Mouse (Mus musculus) MEL (cell line): ENCODE results near the gene Pla2g2f. TPM values are rescaled to one million over a fixed set of nuclear protein-coding genes. Genes with fewer than 3 reads are reported as not detected.

Source experiments
- DNase-seq: peaks from one replicate; pipeline ENCODE4 v3.0.0; 2011; ENCODE audit warnings: low read depth, low spot score
- H3K27ac ChIP-seq: 2 replicates; pipeline ENCODE4 v1.5.1; 2012; ENCODE audit warnings: low read depth, mild to moderate bottlenecking, control low read depth, low read length, moderate library complexity; ENCODE audit not compliant: control insufficient read depth
- H3K27me3 ChIP-seq, 2 experiments: fragments of 150-350 bp in 1 of 2; sonication (generic) in 1 of 2; 2 replicates each; pipeline ENCODE4 v1.6.1; 2012; ENCODE audit warnings: low read length in 2 of 2, mild to moderate bottlenecking in 2 of 2, improper control_type of control experiment in 1 of 2, moderate library complexity in 1 of 2; ENCODE audit not compliant: insufficient read depth in 2 of 2, control insufficient read depth in 1 of 2
- H3K36me3 ChIP-seq, 2 experiments: 2 replicates each; pipeline ENCODE4 v1.6.1; 2012 to 2014; ENCODE audit warnings: low read length in 2 of 2, improper control_type of control experiment in 1 of 2, inconsistent platforms in 1 of 2, mild to moderate bottlenecking in 1 of 2; ENCODE audit not compliant: insufficient read depth in 2 of 2, control insufficient read depth in 1 of 2
- H3K4me1 ChIP-seq, 2 experiments: fragments of 150-350 bp in 1 of 2; sonication (generic) in 1 of 2; 2 replicates each; pipeline ENCODE4 v1.6.1; 2012; ENCODE audit warnings: low read length in 2 of 2, improper control_type of control experiment in 1 of 2, mild to moderate bottlenecking in 1 of 2; ENCODE audit not compliant: insufficient read depth in 2 of 2, control insufficient read depth in 1 of 2
- H3K4me3 ChIP-seq, 2 experiments: fragments of 150-350 bp in 1 of 2; sonication (generic) in 1 of 2; 2 replicates each; pipeline ENCODE4 v1.5.1; 2012; ENCODE audit warnings: low read depth in 2 of 2, low read length in 2 of 2, mild to moderate bottlenecking in 2 of 2, moderate library complexity in 2 of 2, control low read depth in 1 of 2, improper control_type of control experiment in 1 of 2; ENCODE audit not compliant: control insufficient read depth in 1 of 2, insufficient read depth in 1 of 2
- H3K79me2 ChIP-seq: 2 replicates; pipeline ENCODE4 v1.6.1; 2012; ENCODE audit warnings: mild to moderate bottlenecking, low read length, moderate library complexity; ENCODE audit not compliant: control insufficient read depth, poor library complexity, insufficient read depth
- H3K9ac ChIP-seq: 2 replicates; pipeline ENCODE4 v1.6.1; 2012; ENCODE audit warnings: low read depth, mild to moderate bottlenecking, control low read depth, low read length, moderate library complexity; ENCODE audit not compliant: control insufficient read depth, poor library complexity, severe bottlenecking
- H3K9me3 ChIP-seq: fragments of 150-350 bp; sonication (generic); replicated peaks from 2 replicates; pipeline ENCODE4 v1.6.1; 2012; ENCODE audit warnings: mild to moderate bottlenecking, low read length, improper control_type of control experiment, moderate library complexity; ENCODE audit not compliant: insufficient read depth
- BHLHE40 ChIP-seq: IDR thresholded peaks from 2 replicates; pipeline ENCODE4 v1.6.1; 2012; ENCODE audit warnings: low read depth, mild to moderate bottlenecking, inconsistent platforms, low read length, improper control_type of control experiment, borderline replicate concordance
- CHD1 ChIP-seq: IDR thresholded peaks from 2 replicates; pipeline ENCODE4 v1.6.1; 2012; ENCODE audit warnings: low read depth, mild to moderate bottlenecking, inconsistent platforms, low read length, improper control_type of control experiment
- ELF1 ChIP-seq: IDR thresholded peaks from 2 replicates; pipeline ENCODE4 v1.6.1; 2014; ENCODE audit warnings: low read depth, mild to moderate bottlenecking, inconsistent platforms, low read length, improper control_type of control experiment, moderate library complexity
- EP300 ChIP-seq, 2 experiments: IDR thresholded peaks; 2 replicates each; pipeline ENCODE4 v1.6.1; 2011; ENCODE audit warnings: improper control_type of control experiment in 2 of 2, low read length in 2 of 2, low read depth in 1 of 2, mild to moderate bottlenecking in 1 of 2
- GATA1 ChIP-seq: IDR thresholded peaks from 2 replicates; pipeline ENCODE4 v1.6.1; 2011; ENCODE audit warnings: low read depth, low read length, improper control_type of control experiment
- KAT2A ChIP-seq: conservative IDR thresholded peaks from 2 replicates; pipeline ENCODE4 v1.6.1; 2012; ENCODE audit warnings: low read depth, low read length, improper control_type of control experiment, inconsistent platforms
- MAFK ChIP-seq: IDR thresholded peaks from 2 replicates; pipeline ENCODE4 v1.6.1; 2011; ENCODE audit warnings: low read depth, mild to moderate bottlenecking, low read length, improper control_type of control experiment, borderline replicate concordance
- MAX ChIP-seq: IDR thresholded peaks from 2 replicates; pipeline ENCODE4 v1.6.1; 2011; ENCODE audit warnings: low read length, improper control_type of control experiment
- MAZ ChIP-seq: IDR thresholded peaks from 2 replicates; pipeline ENCODE4 v1.6.1; 2012; ENCODE audit warnings: low read depth, mild to moderate bottlenecking, inconsistent platforms, low read length, improper control_type of control experiment
- MYB ChIP-seq: IDR thresholded peaks from 2 replicates; pipeline ENCODE4 v1.6.1; 2011; ENCODE audit warnings: mild to moderate bottlenecking, low read depth, low read length, improper control_type of control experiment
- MYC ChIP-seq: IDR thresholded peaks from 2 replicates; pipeline ENCODE4 v1.6.1; 2011; ENCODE audit warnings: low read depth, mild to moderate bottlenecking, low read length, improper control_type of control experiment, moderate library complexity
- NELFE ChIP-seq: IDR thresholded peaks from 2 replicates; pipeline ENCODE4 v1.6.1; 2011; ENCODE audit warnings: low read depth, low read length, improper control_type of control experiment
- POLR2A ChIP-seq, 2 experiments: IDR thresholded peaks; 2 replicates each; pipeline ENCODE4 v1.6.1; 2011 to 2012; ENCODE audit warnings: low read length in 2 of 2, mild to moderate bottlenecking in 2 of 2, control low read depth in 1 of 2, improper control_type of control experiment in 1 of 2, low read depth in 1 of 2, moderate library complexity in 1 of 2; ENCODE audit not compliant: control insufficient read depth in 1 of 2, insufficient read depth in 1 of 2, poor library complexity in 1 of 2
- RAD21 ChIP-seq: IDR thresholded peaks from 2 replicates; pipeline ENCODE4 v1.6.1; 2011; ENCODE audit warnings: mild to moderate bottlenecking, low read depth, low read length, improper control_type of control experiment
- RCOR1 ChIP-seq: IDR thresholded peaks from 2 replicates; pipeline ENCODE4 v1.6.1; 2012; ENCODE audit warnings: low read depth, mild to moderate bottlenecking, inconsistent platforms, low read length, improper control_type of control experiment
- SMC3 ChIP-seq: IDR thresholded peaks from 2 replicates; pipeline ENCODE4 v1.6.1; 2011; ENCODE audit warnings: low read depth, low read length, improper control_type of control experiment
- USF1 ChIP-seq: IDR thresholded peaks from 2 replicates; pipeline ENCODE4 v1.6.1; 2014; ENCODE audit warnings: low read depth, mild to moderate bottlenecking, inconsistent platforms, low read length, improper control_type of control experiment, moderate library complexity
- ZKSCAN1 ChIP-seq: IDR thresholded peaks from 2 replicates; pipeline ENCODE4 v1.6.1; 2012; ENCODE audit warnings: low read depth, mild to moderate bottlenecking, inconsistent platforms, low read length, improper control_type of control experiment, moderate library complexity
- ZNF384 ChIP-seq: IDR thresholded peaks from 2 replicates; pipeline ENCODE4 v1.6.1; 2012; ENCODE audit warnings: low read depth, mild to moderate bottlenecking, inconsistent platforms, low read length, improper control_type of control experiment
- polyA plus RNA-seq, 2 experiments: library from polyadenylated mRNA; stranded (reverse) in 1 of 2; unstranded in 1 of 2; fragments of >175 nt in 1 of 2; fragments of >200 nt in 1 of 2; gene quantifications; 2 replicates each; pipeline versions ENCODE4 v1.2.1 to v1.2.4; 2012; ENCODE audit warnings: low replicate concordance in 2 of 2, low read depth in 1 of 2; ENCODE audit not compliant: insufficient read length in 2 of 2, insufficient read depth in 1 of 2, missing spikeins in 1 of 2
- total RNA-seq: library from RNA; depleted of rRNA; stranded (reverse); fragments of 300-350 nt; gene quantifications from 2 replicates; pipeline ENCODE4 v1.2.3, GENCODE M21; 2012

Gene Pla2g2f
- total and polyA plus RNA-seq, 3 experiments = not detected

DNA sequence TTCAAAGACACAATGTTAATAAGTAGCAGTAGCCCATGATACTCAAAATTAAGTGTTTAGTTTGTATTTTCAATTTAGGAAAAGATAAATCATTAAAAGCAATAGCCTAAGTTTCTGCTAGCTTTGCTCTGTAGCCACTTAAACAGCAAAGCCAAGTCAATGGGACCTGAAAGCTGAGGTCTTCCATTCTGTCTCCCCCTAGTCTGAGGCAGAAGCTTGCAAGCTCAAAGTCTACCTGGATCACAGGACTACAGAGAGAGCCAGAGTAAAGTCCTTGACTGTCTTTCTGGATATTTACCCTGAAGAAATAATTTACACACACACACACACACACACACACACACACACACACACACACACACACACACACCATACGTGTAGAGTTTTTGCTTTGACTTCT lies 43.2 kb downstream of the Pla2g2f start:
- Histone ChIP-seq H3K79me2 (no peaks in the 10 kb centered on the region), H3K27ac (no peak overlapping the region), H3K36me3 (no peaks in the 10 kb centered on the region), H3K9ac (no peak overlapping the region), H3K4me1 (no peaks in the 10 kb centered on the region), H3K27me3 (no peaks in the 10 kb centered on the region), H3K4me3 (no peak overlapping the region), H3K9me3 (no peaks in the 10 kb centered on the region)
- no peak for DNase-seq
- TF ChIP-seq MAFK (no peak), ZNF384 (no peak)

DNA sequence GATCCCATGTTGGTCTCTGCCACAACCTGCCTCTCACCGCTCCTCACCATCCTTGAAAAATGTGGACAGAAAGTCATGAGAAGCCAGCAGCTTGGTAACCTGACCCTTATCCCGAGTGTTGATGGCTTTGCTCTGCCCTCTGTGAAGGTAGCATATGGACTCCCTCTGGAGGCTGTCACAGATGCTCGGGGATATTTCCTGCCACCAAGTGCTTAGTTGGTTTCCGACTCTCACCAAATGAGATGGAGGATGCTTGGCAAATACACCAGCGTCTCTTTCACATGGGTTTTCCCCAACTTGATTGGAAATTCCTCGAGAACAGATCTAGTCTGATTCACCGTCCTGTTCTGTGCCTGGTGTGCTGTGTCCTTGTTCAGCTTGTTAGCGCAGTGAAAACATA lies 44.8 kb downstream of the Pla2g2f start:
- DNase-seq = no peak
- Histone ChIP-seq H3K4me3 (no peak overlapping the region), H3K27ac (no peak overlapping the region), H3K9ac (no peak overlapping the region), H3K79me2 (no peaks in the 10 kb centered on the region), H3K36me3 (no peaks in the 10 kb centered on the region), H3K27me3 (no peaks in the 10 kb centered on the region), H3K4me1 (no peaks in the 10 kb centered on the region), H3K9me3 (no peaks in the 10 kb centered on the region)
- TF ChIP-seq POLR2A (IDR thresholded peaks at IDR 0.05; ENCODE audit: control insufficient read depth in 1 of 2, insufficient read depth in 1 of 2, low read depth in 1 of 2, low read length in 2 of 2, poor library complexity in 1 of 2) (no peak), NELFE (no peak), MAZ (no peak), CHD1 (no peak), GATA1 (no peak), ZKSCAN1 (no peak), BHLHE40 (no peak), ELF1 (no peak), MAX (no peak), USF1 (no peak), MYC (no peak), KAT2A (no peak), SMC3 (no peak), EP300 (IDR thresholded peaks at IDR 0.05; ENCODE audit: low read depth in 1 of 2, low read length in 2 of 2) (no peak), RCOR1 (no peak), RAD21 (no peak), ZNF384 (no peak), MYB (no peak)
